Mouse (Mus musculus) adrenal gland, postnatal 25 days (tissue): ENCODE results near the gene Hspa12b. TPM values are rescaled to one million over a fixed set of nuclear protein-coding genes. Genes with fewer than 3 reads are reported as not detected.

ENCODE experiments used
- DNase-seq: peaks from one replicate; pipeline ENCODE4 v3.0.0; 2021; ENCODE audit warnings: mixed read lengths
- total RNA-seq: library from RNA; stranded (reverse); gene quantifications from 2 replicates; pipeline ENCODE4 v1.2.3, GENCODE M21; 2021

The Hspa12b gene
- total RNA-seq, 1 experiment from 2014 or later = 10.8 TPM

DNA sequence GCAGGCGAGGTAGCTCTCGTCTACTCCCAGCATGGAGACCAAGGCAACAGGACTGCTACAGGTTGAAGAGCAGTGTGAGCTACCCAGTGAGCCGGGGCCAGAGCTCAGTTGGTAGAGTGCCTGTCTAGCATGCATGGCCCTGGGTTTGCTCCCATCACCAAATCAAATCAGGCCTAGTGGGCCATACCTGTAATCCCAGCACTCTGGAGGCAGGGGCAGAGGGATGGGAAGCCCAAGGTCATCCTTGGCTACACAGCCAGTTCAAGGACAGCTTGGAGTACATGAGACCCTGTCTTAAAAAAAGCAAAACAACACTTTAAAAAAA is 22.1 kb downstream of the Hspa12b start:
- DNase-seq = no peak

DNA sequence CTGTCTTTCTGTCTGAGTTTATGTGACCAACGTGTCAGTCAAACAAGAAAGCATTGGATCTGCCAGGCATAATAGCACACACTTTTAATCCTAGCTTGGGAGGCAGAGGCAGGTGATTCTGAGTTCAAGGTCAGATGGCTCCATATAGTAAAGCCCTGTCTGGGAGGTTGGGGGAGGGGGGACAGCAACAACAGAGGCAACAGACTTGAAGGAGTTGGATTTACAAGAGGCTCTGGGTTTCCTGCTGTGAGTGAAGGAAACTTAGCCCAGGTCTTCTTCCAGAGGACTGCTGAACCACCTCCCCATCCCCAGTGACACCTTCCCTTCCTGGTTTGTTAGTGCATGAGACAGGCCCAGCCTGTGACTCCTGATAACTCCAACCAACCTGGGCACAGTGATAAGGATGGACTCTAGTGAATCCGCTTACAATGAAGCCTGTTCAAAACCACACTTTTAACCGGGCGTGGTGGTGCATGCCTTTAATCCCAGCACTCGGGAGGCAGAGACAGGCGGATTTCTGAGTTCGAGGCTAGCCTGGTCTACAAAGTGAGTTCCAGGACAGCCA is 25.2 kb downstream of the Hspa12b start:
- DNase-seq = no peak

DNA sequence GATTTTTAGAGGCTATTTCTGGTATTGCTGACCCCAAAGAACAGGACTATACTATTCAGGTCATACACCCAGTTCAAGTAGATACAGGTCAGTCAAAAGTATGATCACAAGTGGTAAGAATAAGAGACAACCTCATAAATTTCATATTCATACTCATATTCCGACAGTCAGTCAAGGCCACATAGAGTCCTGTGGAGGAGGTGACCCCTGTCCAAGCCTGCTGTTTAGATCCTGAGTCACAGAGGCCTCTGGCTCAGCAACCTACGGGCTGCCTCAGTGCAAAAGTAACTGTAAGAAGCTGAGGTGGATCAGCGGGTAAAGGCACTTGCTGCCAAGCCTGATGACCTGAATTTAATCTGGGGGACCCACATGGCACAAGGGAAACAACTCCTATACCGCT is 27.0 kb downstream of the Hspa12b start:
- DNase-seq = no peak

DNA sequence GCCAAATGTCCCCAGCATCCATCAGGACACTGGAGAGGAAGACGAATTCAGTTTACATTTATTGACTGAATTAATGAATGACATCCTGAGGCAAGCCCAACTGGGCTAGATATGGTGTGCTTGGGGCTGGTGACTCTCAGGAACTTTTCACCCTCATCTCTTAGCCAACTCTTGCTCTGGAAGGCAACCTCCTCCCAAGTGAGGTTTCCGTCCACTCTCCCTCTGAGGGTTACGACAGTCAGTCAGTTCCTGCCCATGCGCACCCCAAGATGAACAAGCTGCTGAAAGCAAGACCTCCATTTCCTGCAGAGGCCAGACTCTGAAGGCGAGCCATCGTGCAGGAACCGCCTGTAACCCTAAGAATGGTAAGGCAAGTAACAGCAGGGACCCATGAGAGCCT is 29.9 kb downstream of the Hspa12b start:
- no peak for DNase-seq

DNA sequence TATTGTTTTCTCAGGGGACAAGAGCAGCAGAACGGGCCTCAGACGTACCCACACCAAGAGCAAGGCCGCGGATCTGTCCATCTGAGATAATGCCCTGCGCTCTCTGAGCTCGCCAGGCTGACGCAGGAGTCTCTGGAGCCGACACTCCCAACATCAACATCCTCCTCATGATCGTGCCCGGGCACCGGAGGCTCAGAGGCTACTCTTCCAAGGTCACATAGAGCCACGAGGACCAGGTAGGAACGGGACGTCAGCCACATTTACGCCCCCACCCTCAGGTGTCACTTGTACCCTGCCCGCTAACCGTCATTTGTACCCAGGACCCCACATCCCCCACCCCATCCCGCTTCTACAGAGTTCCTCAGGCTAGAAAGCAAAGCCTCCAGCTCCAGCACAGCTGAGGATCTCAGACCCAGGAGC is 32.4 kb downstream of the Hspa12b start:
- peak; percentile 40 for DNase-seq

DNA sequence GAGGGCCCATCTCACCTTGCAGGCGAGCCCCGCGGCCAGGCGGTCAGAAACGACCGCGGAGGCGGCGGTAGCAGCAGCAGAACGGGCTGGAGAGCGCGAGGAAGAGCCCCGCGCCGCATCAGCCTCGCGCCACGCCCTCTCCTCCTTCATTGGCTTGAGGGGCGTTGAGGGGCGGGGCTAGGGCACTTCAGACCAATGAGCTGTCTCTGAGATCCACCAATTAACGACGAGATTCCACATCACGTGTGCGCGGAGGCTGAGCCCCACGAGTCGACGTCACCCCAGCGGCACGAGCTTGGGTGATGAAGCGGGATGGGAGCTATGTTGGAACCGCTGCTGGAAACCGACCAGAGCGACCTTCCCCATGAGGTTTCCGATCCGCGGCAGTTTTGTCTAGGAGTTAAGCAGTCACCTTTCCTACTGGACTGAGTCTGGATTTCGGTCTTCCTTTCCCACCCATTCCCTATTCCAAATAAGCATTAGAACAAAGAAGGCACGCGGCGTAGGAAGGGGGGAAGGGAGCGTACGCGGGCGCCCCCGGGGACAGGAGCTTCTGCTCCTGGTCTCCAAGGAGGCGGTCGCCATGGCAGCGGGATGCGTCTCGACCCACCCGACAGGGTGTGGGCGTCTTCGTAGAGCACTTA is 33.0 kb downstream of the Hspa12b start, which contains the start of gene 1700037H04Rik:
TSS of gene 1700037H04Rik (minus strand) at position 144 of the 644 bp plus-strand sequence.
- peak; percentile 95 for DNase-seq

DNA sequence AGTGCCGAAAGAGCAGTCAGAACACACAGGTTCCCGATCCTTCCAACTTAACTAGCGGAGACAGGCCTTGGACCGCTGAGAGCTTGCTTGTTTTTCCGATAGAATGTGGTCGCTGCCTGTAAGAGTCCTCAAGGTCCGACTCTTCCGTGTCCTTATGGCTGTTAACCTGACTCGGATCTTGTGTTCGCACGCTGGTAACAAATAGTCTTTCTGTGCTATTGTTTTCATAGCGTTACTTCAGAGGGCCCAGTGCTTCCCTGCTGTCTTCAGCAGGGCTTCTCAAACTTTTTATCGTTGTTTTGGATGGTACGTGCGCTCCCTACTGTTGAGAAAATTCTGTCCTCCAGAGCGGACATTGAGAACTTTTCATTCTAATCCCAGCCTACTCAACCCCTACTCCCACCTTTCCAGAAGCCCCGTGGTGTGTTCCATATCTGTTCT is 33.6 kb downstream of the Hspa12b start:
- no peak for DNase-seq

DNA sequence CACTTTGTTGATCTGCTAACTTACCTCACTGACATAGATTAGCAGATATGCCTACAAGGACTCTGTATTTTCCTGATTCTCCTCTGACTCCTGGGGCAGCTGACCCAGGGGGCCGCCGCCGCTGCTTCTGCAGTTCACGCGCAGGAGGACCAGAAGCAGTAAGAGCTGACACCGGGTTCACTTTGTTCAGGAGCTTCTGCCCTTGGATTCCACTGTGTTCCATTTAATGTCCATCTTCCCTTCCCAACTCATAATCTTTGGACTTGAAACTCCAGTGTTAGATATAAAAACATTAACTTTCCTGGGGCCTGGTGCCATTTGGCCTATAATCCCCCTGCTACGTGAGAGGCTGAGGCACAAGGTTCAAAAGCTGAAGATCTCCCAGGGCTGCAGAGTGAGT is 36.8 kb downstream of the Hspa12b start:
- DNase-seq = no peak

DNA sequence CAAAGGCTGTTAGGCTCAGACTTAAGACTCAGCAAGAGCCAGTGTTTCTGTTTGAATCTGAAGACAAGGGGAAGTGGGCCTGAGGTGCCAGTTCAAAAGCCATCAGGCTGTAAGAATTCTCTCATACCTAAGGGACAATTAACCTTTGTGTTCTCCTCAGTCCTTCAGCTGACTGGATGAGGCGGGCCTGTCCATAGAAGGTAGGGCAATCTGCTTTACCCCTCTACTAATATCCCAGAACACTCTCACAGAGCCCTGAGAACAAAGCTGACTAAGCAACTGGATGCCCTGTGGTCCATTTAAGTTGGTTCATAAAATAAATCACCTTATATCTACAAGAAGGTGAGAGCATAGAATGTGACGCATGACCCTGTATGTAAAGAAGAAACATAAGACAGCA is 39.1 kb downstream of the Hspa12b start:
- no peak for DNase-seq

DNA sequence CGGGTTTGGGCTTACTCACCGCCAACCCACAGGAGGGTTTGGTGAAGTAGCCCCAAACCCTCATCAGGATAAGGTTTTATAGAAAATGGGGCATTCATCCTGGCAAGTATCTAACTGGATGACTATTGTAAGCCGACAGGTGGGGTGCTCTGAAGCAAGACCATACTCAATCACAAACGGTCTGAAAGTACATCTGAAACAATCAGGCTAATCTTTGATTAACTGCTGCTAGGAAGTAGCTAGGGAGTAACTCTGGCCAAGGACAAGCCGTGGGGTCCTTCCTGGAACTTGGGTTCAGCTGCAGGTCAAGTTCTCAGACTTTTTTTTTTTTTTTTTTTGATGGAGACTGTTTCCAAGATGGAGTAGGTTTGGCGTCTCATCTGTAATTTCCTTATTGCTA is 40.9 kb downstream of the Hspa12b start:
- DNase-seq = no peak

DNA sequence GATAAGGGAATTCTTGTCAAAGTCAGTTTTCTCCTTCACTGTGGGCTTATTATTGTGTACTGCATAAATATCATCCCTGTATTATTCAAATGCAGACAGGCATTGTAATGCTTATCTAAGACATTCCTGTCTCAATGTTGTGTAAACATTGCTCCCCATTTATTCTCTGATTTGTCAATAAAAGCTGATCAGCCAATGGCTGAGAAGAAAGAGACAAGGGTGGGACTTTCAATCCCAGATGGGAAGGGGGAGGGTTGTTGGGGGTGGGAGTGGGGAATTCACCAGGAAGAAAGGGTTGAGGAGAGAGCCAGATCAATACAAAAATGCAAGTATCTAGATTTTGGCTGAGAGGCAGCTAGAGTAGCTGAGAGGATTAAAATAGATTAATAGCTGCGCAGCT is 41.8 kb downstream of the Hspa12b start:
- no peak for DNase-seq

DNA sequence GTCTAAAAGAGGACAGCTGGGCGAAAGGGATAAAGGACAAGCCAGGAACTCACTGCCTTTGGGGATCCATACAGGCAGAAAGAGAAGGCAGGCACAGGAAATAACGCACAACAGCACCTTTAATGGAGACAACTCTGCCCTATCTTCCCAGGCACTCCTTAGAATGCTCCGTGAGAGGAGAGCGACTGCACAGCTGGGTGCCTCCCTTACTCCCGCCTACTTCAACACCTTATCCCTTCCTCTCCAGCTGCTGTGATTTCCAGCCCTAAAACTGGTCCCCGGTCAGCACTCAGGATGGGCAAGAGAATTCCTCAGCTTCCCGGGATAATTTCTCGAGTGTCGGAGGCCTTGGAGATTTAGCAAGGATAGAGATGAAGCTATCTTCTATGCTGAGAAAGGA is 43.9 kb downstream of the Hspa12b start:
- DNase-seq = no peak

DNA sequence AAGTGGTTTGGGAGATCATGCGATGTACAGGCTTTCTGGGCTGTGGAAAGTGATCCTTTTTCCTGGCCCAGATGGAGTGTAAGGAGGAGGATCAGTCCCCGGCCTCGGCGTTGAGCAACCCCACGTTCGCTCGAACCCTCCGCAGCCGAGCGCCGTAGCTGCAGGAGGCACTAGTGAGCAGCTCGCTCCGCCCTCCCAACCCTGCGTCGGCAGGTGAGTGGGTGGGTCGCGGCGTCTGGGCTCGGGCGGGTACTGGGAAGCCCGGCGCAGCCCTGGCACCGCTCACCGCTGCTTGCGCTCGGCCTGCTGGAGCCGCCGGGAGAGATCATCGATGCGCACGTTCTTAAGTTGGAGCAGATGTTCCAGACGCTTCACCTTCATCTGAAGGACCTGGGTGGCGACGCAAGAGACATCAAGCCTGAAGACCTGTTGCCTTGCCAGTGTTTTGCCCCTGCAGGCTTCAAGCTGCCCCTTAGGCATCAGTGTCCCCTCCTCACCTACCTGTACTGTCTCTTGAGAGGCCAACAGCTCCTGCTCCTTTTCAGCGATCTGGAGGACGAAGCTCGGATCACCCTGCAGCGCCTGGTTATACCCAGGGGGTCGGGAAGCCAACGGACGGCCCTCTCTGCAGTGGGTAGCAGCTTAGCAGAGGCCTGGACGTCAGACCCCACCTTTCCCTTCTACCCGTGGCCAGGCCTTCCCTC is 44.5 kb downstream of the Hspa12b start:
- DNase-seq = peak; percentile 78

DNA sequence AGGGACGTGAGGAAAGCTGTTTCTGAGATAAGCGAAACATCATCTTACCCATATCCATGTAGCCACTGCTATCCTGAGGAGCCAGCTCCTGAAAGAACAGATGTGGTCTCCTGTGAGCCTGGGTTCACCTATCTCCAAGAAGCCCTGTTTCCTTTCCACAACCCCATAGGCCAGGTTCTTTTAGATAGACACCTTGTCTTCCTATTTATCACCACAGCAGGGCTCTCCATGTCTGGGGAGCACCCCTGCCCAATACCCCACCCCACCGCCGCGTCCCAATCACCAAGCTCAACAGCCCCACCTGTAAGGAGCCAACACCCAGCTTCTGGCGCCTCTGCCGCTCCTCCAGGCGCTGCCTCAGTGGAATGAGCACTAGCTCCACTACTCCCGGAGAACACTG is 45.2 kb downstream of the Hspa12b start:
- DNase-seq = no peak

DNA sequence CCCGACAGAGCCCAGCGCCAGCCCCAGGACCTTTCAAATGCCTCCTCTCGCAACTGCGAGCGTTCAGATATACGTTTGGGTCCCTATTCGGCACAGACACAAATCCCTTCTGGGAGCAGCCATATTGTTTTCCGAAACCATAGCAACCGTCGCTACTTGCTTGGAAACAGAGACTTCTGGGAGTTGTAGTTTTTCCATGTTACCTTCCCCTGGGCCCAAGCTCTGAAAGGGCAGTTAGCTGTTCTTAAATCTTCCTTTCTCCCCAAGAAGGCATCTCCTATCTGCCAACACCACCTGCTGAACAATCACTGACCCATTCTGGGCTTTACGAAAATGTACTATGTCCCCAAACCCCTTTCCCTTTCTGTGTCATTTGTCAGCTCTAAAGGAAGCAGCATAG is 47.6 kb downstream of the Hspa12b start:
- DNase-seq = peak; percentile 24

DNA sequence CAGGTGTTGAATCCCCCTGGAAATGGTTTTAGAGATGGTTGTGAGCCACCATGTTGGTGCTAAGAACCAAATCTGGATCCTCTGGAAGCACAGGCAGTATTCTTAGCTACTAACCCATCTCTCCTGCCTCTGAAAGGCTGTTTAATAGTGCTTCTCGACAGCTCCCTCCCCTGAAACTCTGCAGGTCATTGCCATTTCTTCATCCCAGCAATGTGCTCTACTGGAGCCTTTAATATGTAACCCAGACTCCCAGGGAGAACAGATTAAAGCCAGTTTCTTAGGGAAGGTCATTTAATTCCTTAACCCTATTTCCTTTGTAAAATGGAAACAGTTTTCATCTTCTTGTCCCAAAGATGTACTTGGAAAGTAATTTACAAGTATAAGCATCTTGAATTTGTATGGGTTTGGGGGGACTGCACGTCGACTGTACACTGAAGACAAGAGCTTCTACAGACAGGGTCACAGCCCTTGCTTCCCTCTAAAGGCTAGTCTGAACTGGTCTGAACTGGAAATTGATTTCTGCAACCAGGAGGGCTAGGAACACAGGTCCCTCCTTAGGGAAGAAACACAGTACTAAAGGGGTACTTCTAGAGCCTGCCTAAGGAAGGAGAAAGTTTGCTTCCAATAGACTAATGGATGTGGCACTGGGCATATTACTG is 48.3 kb downstream of the Hspa12b start:
- no peak for DNase-seq

DNA sequence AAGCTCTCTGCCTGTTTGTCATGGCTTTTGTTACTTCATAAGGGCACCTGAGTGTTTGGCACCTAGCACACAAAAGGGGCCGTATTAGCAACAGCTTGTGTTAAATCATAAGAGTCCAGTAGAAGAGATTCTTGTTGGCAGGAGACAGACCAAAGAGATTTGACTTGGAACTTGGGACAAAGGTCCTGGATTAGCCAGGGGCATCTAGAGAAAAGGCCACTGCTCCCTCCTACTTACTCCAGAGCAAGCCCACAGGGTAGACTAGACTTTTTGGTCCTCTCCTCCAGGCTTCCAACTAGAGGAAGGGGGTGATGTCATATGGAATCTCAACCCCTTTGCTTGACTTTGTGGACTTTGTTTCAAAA is 48.8 kb downstream of the Hspa12b start:
- DNase-seq = no peak

DNA sequence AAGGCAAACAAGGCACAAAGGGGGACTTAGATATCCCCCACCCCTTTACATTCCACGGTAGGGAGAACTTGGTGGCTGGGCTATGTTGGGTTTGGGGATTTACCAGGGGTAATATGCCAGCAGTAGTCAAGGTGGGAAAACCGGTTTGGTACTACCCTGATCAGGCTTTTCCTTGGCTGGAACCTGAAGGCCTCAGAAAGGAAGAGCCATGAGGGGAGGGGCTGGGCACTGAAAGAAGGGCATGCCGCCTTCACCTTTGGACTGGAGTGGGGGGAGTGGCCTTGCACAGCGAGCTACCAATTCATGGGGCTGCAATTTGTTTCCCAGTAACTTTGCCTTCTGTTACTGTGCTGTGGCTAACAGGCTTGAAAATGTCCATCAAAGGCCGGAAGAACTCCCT is 49.4 kb downstream of the Hspa12b start:
- DNase-seq = no peak

DNA sequence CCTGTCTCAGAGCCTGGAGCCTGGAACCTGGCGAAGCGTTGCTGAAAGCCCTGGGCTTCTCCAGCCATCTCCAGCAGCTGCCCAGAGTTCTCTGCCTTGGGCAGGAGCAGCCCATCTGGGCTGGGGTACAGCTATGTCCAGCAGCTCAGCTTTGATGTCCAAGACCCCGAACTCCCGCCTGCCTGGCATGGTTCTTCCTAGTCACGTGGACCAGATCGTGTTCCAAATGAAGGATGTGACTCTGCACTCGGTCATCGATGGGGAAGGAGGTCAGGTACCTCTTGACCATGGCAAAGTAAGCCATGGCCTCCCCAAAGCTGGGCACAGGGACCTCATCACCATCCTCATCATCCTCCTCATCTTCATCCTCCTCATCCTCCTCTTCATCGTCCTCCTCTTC is 50.9 kb downstream of the Hspa12b start:
- DNase-seq = no peak

DNA sequence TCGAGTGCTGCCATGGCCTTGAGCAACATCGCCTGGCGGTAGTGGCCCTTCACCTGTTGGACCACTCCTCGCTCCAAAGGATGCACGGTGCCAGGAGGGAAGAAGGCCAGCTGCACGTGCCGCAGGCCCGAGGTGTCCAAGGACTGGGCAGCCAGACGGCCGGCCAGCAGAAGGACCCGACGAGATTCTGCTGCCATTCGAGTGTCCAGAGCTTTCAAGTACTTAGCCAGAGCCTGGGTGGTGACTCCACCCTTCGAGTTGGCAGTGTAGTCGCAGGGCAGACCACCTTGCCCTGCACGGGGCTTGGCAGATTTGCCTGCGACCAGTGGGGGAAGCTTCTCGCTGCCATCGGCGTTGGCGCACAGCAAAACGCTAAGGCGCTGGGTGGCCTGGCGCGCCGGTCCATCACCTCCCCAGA is 51.8 kb downstream of the Hspa12b start:
- DNase-seq = peak; percentile 13

DNA sequence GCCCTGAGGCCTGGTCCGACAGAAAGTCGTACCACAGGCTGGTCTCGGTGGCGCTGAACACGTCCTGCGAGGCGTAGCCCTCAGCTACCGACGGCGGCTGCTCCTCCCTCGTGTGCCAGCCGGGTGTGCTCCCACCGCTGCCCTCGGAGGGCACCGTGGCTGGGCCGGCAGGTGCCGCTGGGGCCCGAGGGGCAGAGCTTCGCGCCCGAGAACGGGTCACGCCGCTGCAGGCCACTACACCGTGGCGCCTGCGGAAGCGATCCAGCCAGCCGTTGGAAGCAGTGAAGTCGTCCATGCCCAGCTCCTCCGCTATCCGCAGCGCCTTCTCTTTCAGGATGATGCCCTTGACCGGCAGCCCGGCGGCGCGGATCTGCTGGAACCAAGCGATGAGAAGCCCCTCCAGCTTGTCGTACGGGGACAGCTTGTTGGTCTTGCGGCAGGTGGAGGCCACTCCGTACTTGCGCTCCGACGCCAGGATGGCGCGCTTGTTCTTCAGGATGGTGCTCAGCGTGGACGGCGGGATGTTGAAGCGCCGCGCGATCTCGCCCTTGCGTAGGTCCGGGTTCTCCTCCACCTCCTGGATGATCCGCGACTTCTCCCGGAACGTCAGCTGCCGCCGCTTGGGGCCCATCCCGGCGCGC is 52.3 kb downstream of the Hspa12b start:
- DNase-seq = peak; percentile 49

DNA sequence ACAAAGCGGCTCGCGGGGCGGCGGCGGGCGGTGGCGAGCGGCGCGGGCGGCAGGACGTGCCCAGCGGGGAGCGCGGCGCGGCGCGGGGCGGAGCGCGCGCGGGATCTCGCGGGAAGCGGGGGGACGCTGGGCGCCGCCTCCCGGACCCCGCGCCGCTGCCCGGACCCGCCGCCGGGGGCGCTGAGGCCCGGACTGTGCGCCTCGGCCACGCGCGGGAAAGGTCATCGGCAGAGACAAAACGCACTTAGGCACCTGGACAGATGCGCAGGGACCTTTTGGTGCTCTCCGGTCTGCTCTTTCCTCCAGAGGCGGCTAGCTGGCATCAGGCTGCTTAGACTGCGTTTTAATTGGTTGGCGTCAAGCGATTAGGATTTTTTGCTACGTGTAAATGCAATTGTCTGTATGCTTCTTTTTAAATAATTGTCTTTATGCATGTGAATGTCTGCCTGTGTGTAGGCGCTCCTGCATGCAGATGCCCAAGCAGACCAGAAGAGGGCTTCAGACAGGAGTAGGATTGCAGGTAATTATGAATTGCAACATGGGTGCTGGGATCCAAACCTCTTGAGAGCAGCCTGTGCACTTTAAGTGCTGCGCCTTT is 53.0 kb downstream of the Hspa12b start, which contains the start of gene Cenpb:
TSS of gene Cenpb (minus strand) at position 78 of the 598 bp plus-strand sequence.
- DNase-seq = peak; percentile 88
